Mouse (Mus musculus): Measurements from ENCODE around the gene Bmp8a.
"Not testable (repeated sequence)": the region's sequence is repeated elsewhere in the genome, so short reads cannot be mapped to it uniquely, and the experiment has no call there.

Bmp8a gene

GRCm38 (mm10) chr4:123342642-123343470 lies at the start of gene Bmp8a:
Bmp8a (minus strand) TSS chr4:123343252.
- DNase-seq (ENCODE audit: low read depth in 2 of 2, low spot score in 2 of 2): peak; percentile 14 to 32

GRCm38 (mm10) chr4:123392187-123392586 lies 49.1 kb upstream of the Bmp8a start:
- DNase-seq (ENCODE audit: low read depth in 2 of 2, low spot score in 2 of 2): peak in 1 of 2 experiments; percentile 29

GRCm38 (mm10) chr4:123385028-123385427 lies 42.0 kb upstream of the Bmp8a start:
- DNase-seq (ENCODE audit: low read depth in 2 of 2, low spot score in 2 of 2): no peak

- no peak for DNase-seq (ENCODE audit: low read depth in 2 of 2, low spot score in 2 of 2)
Measured at GRCm38 (mm10) chr4:123383173-123383572, 40.1 kb upstream of the Bmp8a start.

- no peak for DNase-seq (ENCODE audit: low read depth in 2 of 2, low spot score in 2 of 2)
Measured at GRCm38 (mm10) chr4:123382051-123382450, 39.0 kb upstream of the Bmp8a start.

GRCm38 (mm10) chr4:123381598-123381997 lies 38.5 kb upstream of the Bmp8a start:
- DNase-seq (ENCODE audit: low read depth in 2 of 2, low spot score in 2 of 2): no peak

GRCm38 (mm10) chr4:123376031-123376430 lies 33.0 kb upstream of the Bmp8a start:
- no peak for DNase-seq (ENCODE audit: low read depth in 2 of 2, low spot score in 2 of 2)

- no peak for DNase-seq (ENCODE audit: low read depth in 2 of 2, low spot score in 2 of 2)
Measured at GRCm38 (mm10) chr4:123374316-123375008, 31.4 kb upstream of the Bmp8a start.

- DNase-seq (ENCODE audit: low read depth in 2 of 2, low spot score in 2 of 2): no peak
Measured at GRCm38 (mm10) chr4:123363555-123363954, 20.5 kb upstream of the Bmp8a start.

GRCm38 (mm10) chr4:123360771-123361170 lies 17.7 kb upstream of the Bmp8a start:
- DNase-seq (ENCODE audit: low read depth in 2 of 2, low spot score in 2 of 2): no peak

GRCm38 (mm10) chr4:123358613-123359012 lies 15.6 kb upstream of the Bmp8a start:
- DNase-seq (ENCODE audit: low read depth in 2 of 2, low spot score in 2 of 2): no peak

GRCm38 (mm10) chr4:123355941-123356340 lies 12.9 kb upstream of the Bmp8a start:
- DNase-seq (ENCODE audit: low read depth in 2 of 2, low spot score in 2 of 2): no peak

GRCm38 (mm10) chr4:123353271-123353877 lies 10.3 kb upstream of the Bmp8a start:
- DNase-seq (ENCODE audit: low read depth in 2 of 2, low spot score in 2 of 2): no peak

- no peak for DNase-seq (ENCODE audit: low read depth in 2 of 2, low spot score in 2 of 2)
Measured at GRCm38 (mm10) chr4:123343471-123343789, 378 bp upstream of the Bmp8a start.

- DNase-seq (ENCODE audit: low read depth in 2 of 2, low spot score in 2 of 2): peak in 1 of 2 experiments; percentile 4
Measured at GRCm38 (mm10) chr4:123342091-123342641, 886 bp downstream of the Bmp8a start.

- no peak for DNase-seq (ENCODE audit: low read depth in 2 of 2, low spot score in 2 of 2)
Measured at GRCm38 (mm10) chr4:123340232-123340631, 2.8 kb downstream of the Bmp8a start.

- no peak for DNase-seq (ENCODE audit: low read depth in 2 of 2, low spot score in 2 of 2)
Measured at GRCm38 (mm10) chr4:123337693-123338092, 5.4 kb downstream of the Bmp8a start.

GRCm38 (mm10) chr4:123335796-123336585 lies 7.1 kb downstream of the Bmp8a start:
- DNase-seq (ENCODE audit: low read depth in 2 of 2, low spot score in 2 of 2): no peak

- DNase-seq (ENCODE audit: low read depth in 2 of 2, low spot score in 2 of 2): not testable (repeated sequence)
Measured at GRCm38 (mm10) chr4:123335244-123335643, 7.8 kb downstream of the Bmp8a start.

- no peak for DNase-seq (ENCODE audit: low read depth in 2 of 2, low spot score in 2 of 2)
Measured at GRCm38 (mm10) chr4:123334177-123334576, 8.9 kb downstream of the Bmp8a start.

- no peak for DNase-seq (ENCODE audit: low read depth in 2 of 2, low spot score in 2 of 2)
Measured at GRCm38 (mm10) chr4:123333151-123333550, 9.9 kb downstream of the Bmp8a start.

Measured in CD8-positive naive resting alpha-beta T cell, adult 2 months (primary cell).